Mouse (Mus musculus) gastrocnemius, postnatal 4 days (tissue): ENCODE measurements around the gene Fastkd2. TPM values are rescaled to one million over a fixed set of nuclear protein-coding genes. Genes with fewer than 3 reads are reported as not detected.

ENCODE experiments used
- total RNA-seq, 2 experiments: library from RNA; stranded (reverse); gene quantifications; 2 replicates each; pipeline ENCODE4 v1.2.3; 2021

Gene Fastkd2
- total RNA-seq, 2 experiments from 2014 or later = 17.0 TPM

Other genes starting within 250 kb of the Fastkd2 start
- not detected for gene Gm39653, start 114.6 kb upstream of the Fastkd2 start, total RNA-seq
- not detected for gene Dytn, start 43.7 kb upstream of the Fastkd2 start, total RNA-seq
- gene Mdh1b, start 296 bp upstream of the Fastkd2 start, total RNA-seq = not detected
- not detected for gene 4933402D24Rik, start 38.7 kb downstream of the Fastkd2 start, total RNA-seq